Mouse (Mus musculus) T-helper 17 cell (primary cell): ENCODE data around the gene Tmub2.

ENCODE experiments used
- in situ Hi-C, 2 experiments: fragments of 300-600 bp; cut with MboI, MseI; formaldehyde crosslinking; loops; 1 replicate in 1 of 2; 2 replicates in 1 of 2; pipeline ENCODE4 v1.15.1; 2025; ENCODE audit warnings: high pct_unique_total_duplicates in 2 of 2

Tmub2 gene

GRCm38 (mm10) chr11:102304141-102304540, 19.4 kb downstream of the Tmub2 start:
- in situ Hi-C loops, result no loop called here

- in situ Hi-C loops, result no loop called here
These were observed 20.6 kb downstream of the Tmub2 start for GRCm38 (mm10) chr11:102305359-102305758.

GRCm38 (mm10) chr11:102308104-102308503, 23.4 kb downstream of the Tmub2 start:
- in situ Hi-C loops, result no loop called here

- in situ Hi-C loops, result no loop called here
These were observed 24.2 kb downstream of the Tmub2 start for GRCm38 (mm10) chr11:102308979-102309378.

- in situ Hi-C loops, result loop anchor here in 1 of 2 experiments (5.0 kb wide), 1 partner anchor 122 kb away; the partner anchor contains the start of gene Grn
These were observed 25.3 kb downstream of the Tmub2 start for GRCm38 (mm10) chr11:102309821-102310617.

- in situ Hi-C loops, result loop anchor here in 1 of 2 experiments (5.0 kb wide), 1 partner anchor 121 kb away; the partner anchor contains the start of gene Grn
These were observed 26.3 kb downstream of the Tmub2 start for GRCm38 (mm10) chr11:102310768-102311695.

GRCm38 (mm10) chr11:102311966-102312365, 27.2 kb downstream of the Tmub2 start:
- in situ Hi-C loops, result loop anchor here in 1 of 2 experiments (5.0 kb wide), 1 partner anchor 120 kb away; the partner anchor contains the start of gene Grn

GRCm38 (mm10) chr11:102312586-102312985, 27.9 kb downstream of the Tmub2 start:
- in situ Hi-C loops, result loop anchor here in 1 of 2 experiments (5.0 kb wide), 1 partner anchor 120 kb away; the partner anchor contains the start of gene Grn

- in situ Hi-C loops, result loop anchor here in 1 of 2 experiments (5.0 kb wide), 1 partner anchor 118 kb away; the partner anchor contains the start of gene Grn
These were observed 29.6 kb downstream of the Tmub2 start for GRCm38 (mm10) chr11:102314321-102314720.

GRCm38 (mm10) chr11:102315690-102316571, 31.2 kb downstream of the Tmub2 start:
- in situ Hi-C loops, result no loop called here

- in situ Hi-C loops, result no loop called here
These were observed 32.0 kb downstream of the Tmub2 start for GRCm38 (mm10) chr11:102316572-102317297.

- in situ Hi-C loops, result no loop called here
These were observed 32.7 kb downstream of the Tmub2 start for GRCm38 (mm10) chr11:102317298-102317900.

GRCm38 (mm10) chr11:102317901-102318575, 33.3 kb downstream of the Tmub2 start:
- in situ Hi-C loops, result no loop called here

GRCm38 (mm10) chr11:102318576-102319409, 34.1 kb downstream of the Tmub2 start:
- in situ Hi-C loops, result no loop called here

- in situ Hi-C loops, result no loop called here
These were observed 34.7 kb downstream of the Tmub2 start, which contains the start of gene Ubtf for GRCm38 (mm10) chr11:102319410-102319792. Gene Ubtf (minus strand): TSS chr11:102319742.

GRCm38 (mm10) chr11:102319941-102320685, 35.4 kb downstream of the Tmub2 start:
- in situ Hi-C loops, result no loop called here

- in situ Hi-C loops, result no loop called here
These were observed 35.9 kb downstream of the Tmub2 start for GRCm38 (mm10) chr11:102320686-102321005.

GRCm38 (mm10) chr11:102321931-102322330, 37.2 kb downstream of the Tmub2 start:
- in situ Hi-C loops, result no loop called here
